Mouse (Mus musculus) C2C12 (cell line): ENCODE data around the gene Gm6034.

Experiments used
- CTCF ChIP-seq: IDR thresholded peaks from one replicate; pipeline ENCODE4 v1.5.1; 2011; ENCODE audit not compliant: control insufficient read depth, insufficient read depth, insufficient read length
- MYOD1 ChIP-seq: IDR thresholded peaks from one replicate; pipeline ENCODE4 v1.6.1; 2011; ENCODE audit warnings: low read depth; ENCODE audit not compliant: control insufficient read depth, insufficient read length

DNA sequence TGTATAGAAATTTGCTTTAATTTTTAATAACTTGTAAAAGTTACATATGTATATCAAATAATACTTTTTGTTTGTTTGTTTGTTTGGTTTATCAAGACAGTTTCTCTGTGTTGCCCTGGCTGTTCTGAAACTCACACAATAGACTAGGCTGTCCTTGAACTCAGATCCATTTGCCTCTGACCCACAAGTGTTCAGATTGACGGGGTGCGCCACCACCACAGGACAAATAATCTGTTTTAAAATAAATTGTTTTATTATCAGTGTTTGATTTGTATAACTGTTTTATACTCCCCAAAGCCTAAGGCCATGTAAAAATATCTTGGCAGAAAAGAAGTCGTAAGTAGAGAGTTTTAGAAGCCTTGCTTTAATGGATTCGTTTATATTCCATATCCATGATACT lies 15.1 kb upstream of the Gm6034 start:
- TF ChIP-seq CTCF (no peak), MYOD1 (no peak)
